Mouse (Mus musculus) cortical plate, adult 2 months (tissue): Measurements from ENCODE around the gene Inpp5f.

ENCODE experiments used
- CTCF ChIP-seq: fragments of 200-500 bp; IDR thresholded peaks from 2 replicates; pipeline ENCODE4 v1.5.1; 2011; ENCODE audit warnings: mild to moderate bottlenecking, control low read depth, low read length; ENCODE audit not compliant: insufficient read depth; ENCODE audit errors: extremely low read depth
- POLR2A ChIP-seq: fragments of 200-500 bp; IDR thresholded peaks from 2 replicates; pipeline ENCODE4 v1.6.1; 2011; ENCODE audit warnings: mild to moderate bottlenecking, low read length, control low read depth; ENCODE audit not compliant: insufficient read depth; ENCODE audit errors: extremely low read depth

DNA sequence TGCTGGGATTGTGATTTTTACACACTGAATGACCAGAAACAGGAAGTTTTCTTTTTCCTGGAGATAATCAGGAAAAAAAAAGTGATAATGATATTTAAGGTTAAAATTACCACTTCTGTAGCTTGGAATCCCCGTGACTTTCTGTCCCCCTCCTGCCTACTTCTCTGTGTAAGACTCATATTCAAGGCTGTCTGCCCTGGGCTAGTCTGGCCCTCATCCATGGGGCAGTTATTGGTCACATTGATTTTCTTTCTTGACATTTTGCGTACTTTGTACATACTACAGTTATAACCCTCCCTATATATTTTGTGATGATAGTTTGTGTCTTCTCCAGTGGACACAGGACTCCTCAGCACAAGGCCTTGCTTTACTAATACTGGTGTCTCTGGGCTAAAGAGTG is 2.5 kb downstream of the Inpp5f start:
- TF ChIP-seq POLR2A: no peak
- TF ChIP-seq CTCF: no peak
